Mouse (Mus musculus): ENCODE measurements around the gene Adra2a.

The Adra2a gene

DNA sequence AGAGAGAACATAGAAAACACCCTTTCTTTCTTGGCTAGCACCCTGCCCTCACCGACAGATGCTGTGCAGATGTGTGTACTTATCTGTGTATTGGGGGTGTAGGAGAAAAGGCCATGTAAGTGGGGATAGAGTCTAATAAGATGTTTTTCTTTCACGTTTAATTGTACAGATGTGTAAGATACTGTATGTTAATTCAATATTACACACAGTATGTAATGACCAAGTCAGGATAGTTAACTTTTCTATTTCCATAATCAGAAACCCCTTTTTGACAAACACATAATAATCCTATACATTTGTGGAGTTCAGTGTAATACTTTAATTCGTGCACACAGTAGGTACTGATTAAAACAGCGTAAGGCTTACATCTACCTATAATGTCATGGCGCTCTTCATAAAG lies at the start of gene Adra2a:
Adra2a (plus strand) TSS at position 301 of the 400 bp plus-strand sequence.
- no peak for DNase-seq (ENCODE audit: low spot score)

DNA sequence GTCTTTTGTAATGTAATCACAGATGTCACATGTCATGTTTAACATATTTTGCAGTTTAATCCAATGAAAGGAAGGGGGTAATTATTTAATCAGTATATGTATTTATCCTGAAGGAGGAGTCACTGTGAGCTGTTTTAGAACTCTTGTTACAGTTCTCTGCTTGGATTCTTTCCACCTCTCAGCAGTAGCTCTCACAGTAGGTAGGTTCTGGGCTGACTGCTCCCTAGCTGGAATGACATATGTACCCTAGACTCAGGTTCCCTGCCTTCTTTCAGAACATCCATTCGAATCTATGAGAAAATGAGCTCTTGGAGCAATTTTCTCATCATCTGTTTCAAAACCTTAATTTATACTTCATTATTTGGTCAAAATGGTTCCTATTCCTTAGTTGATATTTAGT lies 49.7 kb upstream of the Adra2a start:
- no peak for DNase-seq (ENCODE audit: low spot score)

DNA sequence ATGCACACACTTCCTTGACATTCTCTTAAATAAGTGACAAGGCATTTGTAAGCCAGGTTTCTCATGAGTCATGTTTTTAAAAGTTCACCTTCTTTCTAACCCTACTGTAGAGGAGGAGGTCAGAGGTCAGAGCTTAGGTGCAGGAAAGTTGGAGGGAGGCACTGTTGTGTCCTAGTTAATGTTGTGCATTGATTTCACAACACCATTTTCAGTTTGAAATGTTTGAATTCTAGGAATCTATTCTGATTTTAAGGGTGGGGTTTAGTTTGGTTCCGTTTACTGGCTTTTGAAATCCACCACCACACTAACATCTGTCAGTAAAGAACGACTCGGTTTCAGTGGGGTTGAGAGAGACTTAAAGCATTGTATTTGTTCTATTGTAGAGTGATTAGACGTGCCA lies 33.0 kb upstream of the Adra2a start:
- DNase-seq (ENCODE audit: low spot score) = no peak

DNA sequence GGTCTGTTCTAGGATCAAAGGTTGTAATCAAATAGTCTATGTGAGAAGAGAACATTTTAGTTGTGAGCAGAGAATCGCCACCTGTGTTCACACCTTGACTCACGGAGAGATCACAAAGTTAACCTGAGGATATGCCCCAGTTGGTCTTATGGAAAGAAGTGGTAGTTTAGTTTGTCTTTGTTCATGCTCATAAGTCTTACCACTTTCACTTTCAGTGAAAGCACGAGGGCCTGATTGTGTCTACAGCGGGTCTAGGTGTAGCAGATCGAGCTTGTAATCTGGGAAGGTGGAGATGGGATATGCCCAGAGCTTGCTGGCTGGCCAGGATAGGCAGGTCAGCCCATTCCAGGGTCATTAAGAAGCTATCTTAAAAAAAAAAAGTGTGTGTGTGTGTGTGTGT lies 29.0 kb upstream of the Adra2a start:
- DNase-seq (ENCODE audit: low spot score) = no peak

DNA sequence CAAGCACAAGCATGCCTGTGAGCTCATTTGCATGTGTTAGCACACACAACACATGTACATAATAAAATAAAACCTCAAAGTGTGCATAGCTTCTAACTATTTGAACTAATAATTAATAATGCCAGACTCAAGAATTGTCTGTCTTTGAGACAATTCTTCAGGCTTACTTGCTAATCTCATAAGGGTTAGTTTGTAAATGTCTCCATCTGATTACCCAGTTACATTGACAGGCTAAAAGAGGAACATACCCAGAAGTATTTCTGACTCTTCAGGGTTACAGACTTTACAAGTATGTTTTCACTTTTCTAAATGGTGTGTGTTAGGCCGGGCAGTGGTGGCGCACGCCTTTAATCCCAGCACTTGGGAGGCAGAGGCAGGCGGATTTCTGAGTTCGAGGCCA lies 28.4 kb upstream of the Adra2a start:
- DNase-seq (ENCODE audit: low spot score) = no peak

DNA sequence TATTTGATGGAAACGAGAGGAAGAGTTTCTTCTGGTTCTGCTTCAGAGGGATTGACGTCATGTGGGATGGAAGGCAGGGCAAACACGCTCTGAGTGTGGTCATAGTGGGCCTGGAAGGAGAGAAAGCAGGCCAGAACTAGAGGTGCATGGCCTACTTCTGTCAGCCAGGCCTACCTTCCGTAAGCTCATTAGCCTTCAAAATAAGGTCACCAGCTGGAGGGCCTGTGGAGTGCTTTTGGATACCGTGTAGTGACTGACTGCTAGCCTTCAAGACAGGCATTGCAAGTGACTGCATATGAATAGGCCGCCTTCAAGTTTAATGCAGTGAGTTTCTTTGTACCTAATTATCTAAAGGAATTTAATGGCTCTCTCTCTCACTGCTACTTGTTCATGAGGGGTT lies 8.9 kb upstream of the Adra2a start:
- DNase-seq (ENCODE audit: low spot score) = no peak

DNA sequence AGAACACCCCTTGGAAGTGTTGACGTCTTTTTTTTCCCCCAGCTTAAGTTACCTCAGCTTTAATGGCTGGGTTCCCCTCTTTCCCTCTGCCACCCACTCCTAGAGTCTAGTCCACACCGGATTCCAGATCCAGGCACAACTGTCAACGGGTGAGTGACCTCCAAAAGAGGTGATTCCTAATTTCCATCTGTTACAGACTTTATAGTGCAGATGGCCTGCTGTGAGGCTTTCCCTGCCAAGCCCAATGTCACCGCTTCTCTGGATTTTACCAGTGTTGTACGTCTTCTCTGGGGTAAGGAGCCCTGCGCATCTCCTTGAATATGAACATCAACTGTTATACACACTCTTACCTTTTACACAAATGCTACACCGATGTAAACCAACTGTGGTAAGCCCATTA lies 4.5 kb upstream of the Adra2a start:
- DNase-seq (ENCODE audit: low spot score) = no peak

DNA sequence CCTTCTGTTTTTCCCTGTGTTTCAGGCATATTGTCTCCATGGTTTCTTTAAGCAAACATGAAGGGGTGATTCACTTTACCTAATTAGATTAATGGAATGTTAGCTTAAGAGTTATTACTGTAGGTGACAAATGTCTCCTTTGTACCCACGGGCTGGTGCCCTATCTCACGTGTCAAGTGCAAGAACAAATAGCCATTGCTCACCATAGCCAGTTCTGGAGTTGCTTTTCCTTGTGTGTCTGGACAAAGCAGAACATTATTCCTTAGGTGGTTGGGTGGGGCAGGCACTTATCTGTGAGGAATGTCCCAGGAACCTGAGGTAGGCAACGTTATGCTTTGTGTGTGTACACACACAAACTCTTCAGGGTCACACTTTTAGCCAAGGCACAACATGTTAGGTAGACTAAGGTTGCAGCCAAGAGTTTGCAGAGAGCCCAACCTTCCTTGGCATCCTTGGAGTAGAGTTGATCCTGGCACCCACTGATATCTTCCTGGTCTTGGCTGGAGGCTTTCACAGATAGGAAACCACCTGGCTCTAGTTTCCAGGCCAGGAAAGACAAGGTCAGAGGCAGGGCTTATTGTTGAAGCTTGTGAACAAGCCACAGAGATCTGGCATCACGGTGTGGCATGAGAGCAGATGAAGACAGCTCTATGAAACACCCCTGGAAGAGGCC lies 3.5 kb upstream of the Adra2a start:
- DNase-seq (ENCODE audit: low spot score) = no peak

DNA sequence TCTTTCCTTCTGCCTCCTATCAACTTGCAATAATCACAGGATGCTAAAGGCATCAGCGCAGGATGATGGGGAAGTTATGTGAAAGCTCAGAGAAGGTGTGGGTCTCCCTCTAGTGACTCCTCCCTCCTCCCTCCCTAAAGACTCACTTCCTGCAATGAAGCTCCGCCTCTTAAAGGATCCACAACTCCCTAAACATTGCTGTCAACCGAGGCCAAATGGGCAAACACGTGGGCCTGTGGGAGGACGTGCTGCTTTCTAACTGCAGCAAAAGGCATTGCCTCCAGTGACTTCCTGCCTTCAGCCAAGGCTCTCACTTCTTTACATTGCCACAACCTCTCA lies 3.0 kb upstream of the Adra2a start:
- no peak for DNase-seq (ENCODE audit: low spot score)

DNA sequence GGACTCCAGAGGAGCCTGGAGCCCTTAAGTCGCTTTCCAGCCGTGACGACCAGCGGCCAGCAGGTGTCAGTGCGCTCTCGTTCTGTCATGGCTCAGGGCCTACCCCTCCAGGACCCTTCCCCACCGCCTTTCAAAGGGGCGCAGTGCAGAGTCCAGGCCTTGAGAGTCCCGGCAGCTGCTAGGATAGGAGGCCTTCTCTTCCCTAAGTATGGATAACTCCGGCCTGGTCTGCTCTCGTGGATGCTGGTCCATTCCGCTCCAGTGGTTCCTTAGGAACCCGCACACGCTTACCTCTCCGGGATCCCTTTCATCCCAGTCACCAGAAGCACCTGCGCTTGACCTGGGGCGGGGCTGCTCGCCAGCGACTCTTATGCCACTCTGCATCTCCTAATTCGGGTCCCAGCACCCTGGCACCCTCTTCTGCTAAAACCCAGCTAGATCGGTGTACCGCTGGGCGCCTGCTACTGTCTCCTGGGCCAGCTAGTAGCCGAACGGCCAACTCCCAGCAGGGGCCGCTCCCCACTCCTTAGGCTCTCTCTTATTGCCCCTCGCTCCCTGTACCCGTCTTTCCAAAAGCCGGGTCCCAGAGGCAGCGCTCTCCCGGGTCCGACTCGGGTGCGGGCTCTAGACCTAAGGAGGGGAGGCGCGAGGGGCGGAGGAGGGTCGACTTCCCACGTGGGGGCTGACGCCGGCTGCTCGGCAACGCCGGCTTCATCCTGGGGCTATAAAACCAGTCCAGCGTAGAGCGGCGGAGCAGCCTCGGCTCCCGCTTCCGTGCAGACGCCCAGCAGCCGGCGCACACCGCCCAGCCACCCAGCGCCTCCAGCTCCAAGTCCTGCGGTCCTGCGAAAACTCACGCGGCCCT lies 788 bp downstream of the Adra2a start:
- DNase-seq (ENCODE audit: low spot score) = no peak

DNA sequence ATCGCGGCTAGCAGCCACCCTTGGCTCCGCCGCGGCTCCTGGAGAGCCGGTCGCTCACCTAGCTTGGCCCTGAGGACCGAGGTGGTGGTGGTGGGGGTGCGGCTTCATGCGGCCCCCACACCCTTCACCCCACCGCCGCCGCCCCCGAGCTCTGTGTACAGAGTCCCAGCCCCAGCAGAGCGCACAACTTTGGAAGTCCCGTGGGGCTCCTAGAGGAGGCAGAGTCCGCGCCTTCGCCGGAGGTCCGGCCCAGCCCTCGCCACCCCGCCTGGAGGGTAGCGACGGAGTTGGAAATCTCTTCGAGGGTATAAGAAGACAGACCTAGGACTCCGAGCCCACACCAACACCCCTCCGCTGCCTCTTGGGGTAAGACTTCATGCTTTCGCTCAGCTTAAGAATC lies 1.5 kb downstream of the Adra2a start:
- no peak for DNase-seq (ENCODE audit: low spot score)

DNA sequence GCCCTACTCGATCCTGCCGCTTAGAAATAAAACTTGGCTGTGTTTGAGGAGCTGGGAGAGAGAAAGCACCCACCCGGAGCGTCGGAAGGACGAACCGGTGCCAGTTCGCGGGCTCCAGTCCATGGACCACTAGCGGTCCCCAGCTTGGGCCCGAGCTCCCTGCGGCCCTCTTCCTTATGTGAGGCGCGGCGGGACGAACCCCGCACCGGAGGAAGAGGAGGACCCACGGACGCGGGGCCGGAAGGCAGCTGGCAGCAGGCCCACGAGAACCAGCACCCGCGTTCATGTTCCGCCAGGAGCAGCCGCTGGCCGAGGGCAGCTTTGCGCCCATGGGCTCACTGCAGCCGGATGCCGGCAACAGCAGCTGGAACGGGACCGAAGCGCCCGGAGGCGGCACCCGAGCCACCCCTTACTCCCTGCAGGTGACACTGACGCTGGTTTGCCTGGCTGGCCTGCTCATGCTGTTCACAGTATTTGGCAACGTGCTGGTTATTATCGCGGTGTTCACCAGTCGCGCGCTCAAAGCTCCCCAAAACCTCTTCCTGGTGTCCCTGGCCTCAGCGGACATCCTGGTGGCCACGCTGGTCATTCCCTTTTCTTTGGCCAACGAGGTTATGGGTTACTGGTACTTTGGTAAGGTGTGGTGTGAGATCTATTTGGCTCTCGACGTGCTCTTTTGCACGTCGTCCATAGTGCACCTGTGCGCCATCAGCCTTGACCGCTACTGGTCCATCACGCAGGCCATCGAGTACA lies 2.2 kb downstream of the Adra2a start:
- DNase-seq (ENCODE audit: low spot score) = no peak

DNA sequence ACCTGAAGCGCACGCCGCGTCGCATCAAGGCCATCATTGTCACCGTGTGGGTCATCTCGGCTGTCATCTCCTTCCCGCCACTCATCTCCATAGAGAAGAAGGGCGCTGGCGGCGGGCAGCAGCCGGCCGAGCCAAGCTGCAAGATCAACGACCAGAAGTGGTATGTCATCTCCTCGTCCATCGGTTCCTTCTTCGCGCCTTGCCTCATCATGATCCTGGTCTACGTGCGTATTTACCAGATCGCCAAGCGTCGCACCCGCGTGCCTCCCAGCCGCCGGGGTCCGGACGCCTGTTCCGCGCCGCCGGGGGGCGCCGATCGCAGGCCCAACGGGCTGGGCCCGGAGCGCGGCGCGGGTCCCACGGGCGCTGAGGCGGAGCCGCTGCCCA lies 2.7 kb downstream of the Adra2a start:
- no peak for DNase-seq (ENCODE audit: low spot score)

DNA sequence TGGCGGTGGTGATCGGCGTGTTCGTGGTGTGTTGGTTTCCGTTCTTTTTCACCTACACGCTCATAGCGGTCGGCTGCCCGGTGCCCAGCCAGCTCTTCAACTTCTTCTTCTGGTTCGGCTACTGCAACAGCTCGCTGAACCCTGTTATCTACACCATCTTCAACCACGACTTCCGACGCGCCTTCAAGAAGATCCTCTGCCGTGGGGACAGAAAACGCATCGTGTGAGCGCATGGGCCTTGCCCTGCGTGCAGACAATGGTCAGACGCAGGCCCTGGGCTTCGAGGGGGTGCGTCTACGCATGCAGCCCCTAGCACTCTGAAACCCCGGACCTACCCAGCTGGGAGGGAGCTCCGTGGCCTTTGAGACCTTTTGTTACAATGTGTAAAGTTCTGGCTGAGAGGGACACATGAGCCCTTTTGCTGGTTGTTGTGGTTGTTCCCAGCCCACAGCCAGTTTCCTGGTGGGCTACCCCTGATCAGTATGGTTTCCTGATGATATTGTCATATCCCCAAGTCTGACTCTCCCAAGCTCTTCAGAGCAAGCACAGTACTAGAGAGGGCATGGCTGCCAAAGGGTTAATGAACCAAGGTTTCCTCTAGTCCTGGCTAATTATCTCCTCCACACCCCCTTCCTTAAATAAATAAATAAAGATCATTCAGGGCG lies 3.6 kb downstream of the Adra2a start:
- DNase-seq (ENCODE audit: low spot score) = no peak

DNA sequence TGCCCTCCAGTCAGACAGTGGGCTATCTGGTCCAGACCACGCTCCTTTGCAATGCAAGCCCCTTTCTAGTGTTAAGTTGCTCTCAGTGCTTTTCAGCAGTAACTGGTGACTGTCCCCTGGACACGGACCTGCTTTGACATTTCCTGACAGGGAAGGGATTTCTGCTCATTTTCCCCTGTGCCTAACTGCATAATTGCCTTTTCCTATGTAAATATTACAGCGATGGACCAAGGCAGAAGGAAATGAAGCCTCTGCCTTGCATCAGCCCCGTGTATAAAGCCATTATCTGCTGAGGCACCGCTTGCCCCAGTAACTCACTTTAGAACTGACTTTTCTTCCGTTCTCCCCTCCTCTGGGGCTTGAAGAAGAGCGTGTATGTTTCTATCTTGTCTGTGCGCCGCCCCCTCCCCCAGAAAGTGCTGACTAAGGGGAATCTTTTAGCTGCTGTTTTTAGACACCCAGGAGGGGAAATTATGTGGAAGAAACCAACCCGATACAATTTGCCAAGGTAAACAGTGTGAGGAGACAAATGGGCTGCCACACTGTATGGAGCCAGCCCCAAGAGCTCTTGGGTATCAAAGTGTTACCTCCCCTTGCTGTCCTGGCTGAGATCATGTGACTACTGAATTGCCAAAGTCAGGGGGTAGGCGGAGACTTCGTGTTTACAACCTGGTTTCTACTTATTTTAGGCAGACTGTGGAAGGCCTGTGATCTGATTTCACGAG lies 4.4 kb downstream of the Adra2a start:
- DNase-seq (ENCODE audit: low spot score) = no peak

DNA sequence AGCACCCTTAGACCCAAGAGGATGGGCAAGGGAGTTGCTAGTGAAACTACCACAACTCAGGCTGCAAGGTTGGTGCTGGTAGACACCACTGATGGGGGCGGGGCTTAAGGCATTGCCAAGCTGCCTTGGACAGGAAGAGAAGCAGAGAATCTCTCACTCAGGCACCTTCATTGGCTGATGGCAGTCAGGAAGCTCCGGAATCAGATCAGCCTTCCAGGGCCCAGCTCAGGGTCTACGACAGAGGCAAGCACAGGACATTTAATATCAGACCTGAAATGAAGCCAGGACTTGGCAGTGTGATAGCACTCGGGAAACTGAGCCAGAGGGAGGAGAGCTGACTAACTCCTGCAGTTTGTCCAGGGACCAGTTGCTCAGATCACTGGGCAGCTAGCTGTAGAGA lies 7.7 kb downstream of the Adra2a start:
- no peak for DNase-seq (ENCODE audit: low spot score)

DNA sequence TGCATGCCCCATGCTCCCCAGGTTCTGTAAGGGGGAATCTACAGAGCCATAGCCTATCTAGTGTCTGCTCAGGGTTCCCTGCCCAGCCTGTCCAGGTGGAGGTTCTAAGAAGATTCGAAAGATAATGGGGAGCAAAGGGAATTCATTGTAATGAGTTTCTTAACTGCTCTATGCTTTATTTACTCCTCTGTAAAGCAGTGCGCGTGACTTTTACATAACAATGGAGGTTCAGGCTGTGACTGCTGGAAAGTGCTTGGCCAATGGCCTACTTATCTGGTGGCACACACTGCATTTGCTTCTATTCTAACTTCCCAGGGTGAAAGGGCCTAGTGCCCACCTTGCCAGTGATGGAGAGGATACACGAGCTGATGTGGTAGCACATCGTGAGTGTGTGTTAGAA lies 11.9 kb downstream of the Adra2a start:
- DNase-seq (ENCODE audit: low spot score) = no peak

DNA sequence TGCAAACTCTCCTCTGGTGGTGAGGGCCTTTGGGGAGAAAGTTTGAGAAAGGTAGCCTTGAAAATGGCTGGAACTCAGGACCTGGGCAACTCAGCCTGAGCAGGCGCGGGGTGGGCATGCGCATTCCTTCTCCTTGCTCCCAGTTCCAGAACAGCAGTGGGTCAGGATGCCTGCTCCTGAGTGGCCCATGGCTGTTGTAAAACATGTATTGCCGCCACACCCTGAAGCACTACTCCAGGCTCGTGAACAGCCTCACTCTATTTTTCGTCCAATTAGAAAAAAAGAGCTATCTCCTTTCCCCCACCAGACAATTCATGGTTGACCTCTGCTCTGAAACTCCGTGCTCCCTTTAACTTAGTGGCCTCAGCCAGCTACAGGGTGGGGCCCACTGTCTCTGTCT lies 24.5 kb downstream of the Adra2a start:
- DNase-seq (ENCODE audit: low spot score) = no peak

DNA sequence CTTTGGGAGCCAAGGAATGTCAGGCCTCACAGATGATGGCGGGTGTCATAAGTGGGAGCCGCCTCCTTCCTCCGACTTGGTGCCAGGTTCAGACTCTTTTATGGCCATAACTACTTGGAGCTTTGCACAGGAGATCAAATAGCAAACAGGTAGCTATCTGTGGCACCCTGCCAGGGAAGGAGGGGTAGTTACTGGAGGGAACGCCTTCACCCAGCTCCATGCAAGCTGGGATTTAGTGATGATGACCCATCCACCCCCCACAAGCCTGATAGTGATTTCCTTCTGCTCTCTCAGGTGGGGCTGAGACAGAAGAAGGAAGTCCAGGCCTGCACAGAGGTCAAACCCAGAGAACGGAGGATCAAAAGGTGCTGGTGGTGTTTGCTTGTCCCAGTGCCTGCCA lies 26.6 kb downstream of the Adra2a start:
- DNase-seq (ENCODE audit: low spot score) = no peak

DNA sequence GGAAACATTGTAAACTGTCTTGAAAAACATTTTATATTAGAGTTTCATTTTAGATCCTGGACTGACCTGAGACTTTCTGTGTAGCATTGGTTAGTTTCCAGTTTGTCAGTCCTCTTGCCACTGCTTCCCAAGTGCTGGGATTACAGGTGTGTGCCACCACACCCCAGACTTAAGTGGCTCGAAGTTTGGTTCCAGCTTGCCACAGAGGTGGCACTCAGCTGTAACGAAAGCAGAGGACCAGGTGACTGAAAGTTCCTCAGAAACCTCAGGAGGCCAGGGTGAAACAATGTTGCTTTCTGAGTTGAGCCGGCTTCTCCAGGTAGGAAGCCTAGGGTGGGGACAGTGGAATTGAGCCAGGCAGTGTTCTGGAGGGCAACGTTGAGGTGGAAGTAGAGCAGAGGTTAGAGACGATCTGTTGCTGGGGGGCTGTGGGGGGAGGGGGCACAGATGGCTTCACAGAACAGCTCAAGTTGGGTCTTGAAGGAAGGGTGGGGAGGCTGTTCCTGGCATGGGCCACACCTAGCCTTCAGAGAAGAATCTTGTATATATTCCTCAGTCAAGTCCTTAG lies 28.4 kb downstream of the Adra2a start:
- DNase-seq (ENCODE audit: low spot score) = no peak
